Mouse (Mus musculus): ENCODE data around the gene Defb42.

The Defb42 gene

DNA sequence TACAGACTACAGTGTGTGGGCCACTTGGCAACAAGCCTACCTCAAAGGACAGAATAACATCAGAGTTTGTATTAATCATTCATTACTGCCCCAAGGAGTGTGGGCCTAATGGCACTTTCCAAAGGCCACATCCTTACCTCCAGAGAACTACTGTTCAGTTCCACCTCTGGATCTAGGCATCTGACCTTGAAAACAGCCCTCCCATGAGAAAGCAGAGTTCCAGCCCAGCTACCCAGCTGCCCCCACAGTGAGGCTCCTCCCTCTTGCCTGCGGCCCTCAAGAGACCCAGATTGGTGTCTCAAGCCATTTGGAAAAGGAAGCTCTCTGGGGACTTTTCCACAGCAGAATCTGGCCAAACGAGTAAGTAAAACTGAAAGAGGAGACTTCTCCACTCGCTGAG, at the start of gene Defb42:
Defb42 (plus strand) TSS at position 301 of the 400 bp plus-strand sequence.
- no peak for DNase-seq (ENCODE audit: low spot score)

DNA sequence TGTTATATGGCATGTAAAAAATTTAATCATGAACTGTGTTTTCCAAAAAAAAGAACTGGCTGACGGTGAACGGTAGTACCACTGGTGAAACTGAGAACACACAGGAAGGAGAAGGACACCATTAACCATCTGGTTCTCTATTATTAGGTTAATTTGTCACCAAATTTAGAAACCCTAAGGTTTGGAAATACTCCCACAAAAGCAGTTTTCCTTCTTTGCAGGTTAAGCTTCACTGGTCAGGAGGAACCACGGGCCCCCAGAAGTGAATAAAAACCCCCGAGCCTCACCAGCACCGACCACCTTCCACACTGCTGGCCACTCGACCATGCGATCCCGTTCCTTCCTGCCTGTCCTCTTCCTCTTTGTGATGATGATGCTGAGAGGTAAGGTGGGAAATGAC, 49.0 kb upstream of the Defb42 start, which contains the start of gene Defb47:
Defb47 (plus strand) TSS at position 301 of the 400 bp plus-strand sequence.
- no peak for DNase-seq (ENCODE audit: low spot score)

DNA sequence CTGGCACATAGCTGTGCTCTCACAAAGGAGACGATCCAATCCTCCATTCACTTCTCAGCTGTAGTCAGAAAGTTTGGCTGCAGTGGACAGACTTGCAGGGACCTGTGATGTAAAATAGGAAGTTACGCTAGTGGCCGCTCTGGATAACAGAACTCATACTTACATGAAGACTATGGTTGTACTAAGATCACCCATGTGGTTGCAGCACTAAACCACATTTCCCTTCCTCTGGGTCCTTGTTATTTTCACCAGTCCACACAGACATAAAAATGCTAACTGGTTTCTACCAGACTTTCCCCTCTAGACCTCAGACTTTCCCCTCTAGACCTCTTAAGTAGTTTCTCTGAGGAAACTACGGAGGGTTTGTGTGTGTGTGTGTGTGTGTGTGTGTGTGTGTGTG, 47.8 kb upstream of the Defb42 start:
- DNase-seq (ENCODE audit: low spot score), result no peak

DNA sequence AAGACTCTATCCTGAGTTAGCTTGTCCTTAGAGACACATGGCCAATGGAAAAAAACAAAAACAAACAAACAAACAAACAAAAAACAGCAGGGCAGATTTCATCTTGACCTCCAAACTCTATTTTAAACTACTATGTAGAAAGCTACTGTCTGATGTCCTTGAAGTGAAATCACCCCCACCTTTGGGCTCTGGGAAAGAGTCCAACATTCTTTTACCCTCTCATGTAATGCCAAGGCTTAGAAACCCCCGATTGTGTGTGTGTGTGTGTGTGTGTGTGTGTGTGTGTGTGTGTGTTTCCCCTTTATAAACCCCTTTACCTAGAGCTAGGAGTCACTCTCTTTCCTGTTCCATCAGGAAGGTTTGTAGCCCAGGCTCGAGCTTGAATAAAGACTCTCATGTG, 44.2 kb upstream of the Defb42 start:
- DNase-seq (ENCODE audit: low spot score), result no peak

DNA sequence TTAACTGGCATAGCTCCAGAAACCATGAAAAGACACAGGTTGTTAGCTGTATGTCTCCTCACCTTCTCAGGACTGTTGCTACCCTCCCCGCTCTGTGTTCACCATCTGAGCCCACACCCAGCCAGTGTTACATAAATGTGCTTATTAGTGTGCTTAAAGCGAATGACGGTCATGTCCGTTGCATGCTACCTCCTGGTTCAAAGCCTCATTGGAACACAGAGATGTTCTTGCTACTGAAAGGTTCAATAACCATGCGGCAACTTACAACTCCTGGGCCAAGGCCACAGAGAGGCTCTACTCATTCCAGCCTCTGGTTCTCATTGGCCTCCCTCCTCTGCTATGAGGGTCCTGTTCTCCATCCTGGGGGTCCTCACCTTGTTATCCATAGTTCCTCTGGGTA, 35.3 kb upstream of the Defb42 start, which contains the start of gene Defb43:
Defb43 (plus strand) TSS at position 301 of the 400 bp plus-strand sequence.
- DNase-seq (ENCODE audit: low spot score), result no peak

DNA sequence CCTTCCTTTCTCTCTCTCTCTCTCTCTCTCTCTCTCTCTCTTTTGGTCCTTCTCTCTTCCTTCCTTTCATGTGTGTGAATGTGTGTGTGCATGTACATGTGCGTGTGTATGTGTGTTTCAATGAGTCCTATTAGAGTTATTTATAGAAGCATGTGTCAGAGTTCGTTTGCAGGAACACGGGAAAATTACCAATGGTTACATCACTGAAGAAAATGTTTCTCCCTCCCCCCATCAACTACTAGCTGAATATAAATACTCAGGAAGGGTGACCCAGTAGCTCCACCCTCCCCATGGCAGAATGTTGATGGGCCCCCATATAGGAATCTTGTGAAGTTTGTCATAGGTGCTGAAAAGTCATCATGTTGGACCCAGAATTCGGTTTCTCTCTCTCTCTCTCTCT, 33.7 kb upstream of the Defb42 start:
- peak; percentile 36 for DNase-seq (ENCODE audit: low spot score)

DNA sequence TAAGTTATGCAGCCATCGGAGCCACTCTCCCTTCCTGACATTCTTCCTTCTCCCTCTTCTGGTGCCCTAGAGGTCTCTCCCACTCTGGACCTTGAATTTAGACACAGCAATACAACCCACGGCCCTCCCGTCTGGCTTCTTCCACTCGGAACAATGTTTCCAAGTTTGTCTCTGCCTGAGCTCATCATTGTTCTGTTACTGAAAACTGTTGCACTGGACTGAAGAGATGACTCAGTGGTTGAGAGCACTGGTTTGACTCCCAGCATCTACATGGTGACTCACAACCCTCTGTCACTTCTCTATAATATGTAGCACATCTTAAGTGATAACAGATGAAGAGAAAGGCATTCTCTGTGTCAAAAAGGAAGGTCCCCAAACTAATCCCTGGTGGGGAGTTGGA, 32.1 kb upstream of the Defb42 start:
- peak; percentile 24 for DNase-seq (ENCODE audit: low spot score)

DNA sequence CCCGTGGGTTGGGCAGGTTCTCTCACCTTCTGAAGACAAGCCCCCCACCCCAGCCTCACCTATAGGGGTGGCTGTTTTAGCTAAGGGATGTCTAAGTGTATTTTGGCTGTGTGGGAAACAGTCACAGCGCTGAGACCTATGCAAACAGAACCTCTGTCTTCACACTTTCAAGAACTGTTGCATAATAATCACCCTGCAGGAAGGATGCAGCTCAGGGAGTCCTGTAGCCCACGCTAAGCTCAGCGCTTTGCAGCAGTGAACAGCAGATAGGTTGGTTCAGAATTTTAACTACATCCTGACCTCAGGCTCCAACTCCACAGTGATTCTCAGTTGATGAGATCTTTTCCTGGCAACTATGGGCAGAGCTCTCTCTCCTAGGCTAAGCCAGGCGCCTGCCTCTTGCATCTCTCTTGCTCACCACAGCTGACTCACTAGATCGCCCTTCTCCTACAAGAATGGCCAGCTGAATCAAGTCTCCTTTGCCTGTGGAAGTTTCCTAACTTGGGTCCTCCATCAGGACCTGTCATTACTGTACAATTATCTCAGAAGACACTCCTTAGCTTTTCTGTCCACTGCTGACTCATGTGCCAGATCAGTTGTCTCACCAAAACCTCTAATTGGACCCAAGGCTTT, 26.2 kb upstream of the Defb42 start:
- DNase-seq (ENCODE audit: low spot score), result peak; percentile 66

DNA sequence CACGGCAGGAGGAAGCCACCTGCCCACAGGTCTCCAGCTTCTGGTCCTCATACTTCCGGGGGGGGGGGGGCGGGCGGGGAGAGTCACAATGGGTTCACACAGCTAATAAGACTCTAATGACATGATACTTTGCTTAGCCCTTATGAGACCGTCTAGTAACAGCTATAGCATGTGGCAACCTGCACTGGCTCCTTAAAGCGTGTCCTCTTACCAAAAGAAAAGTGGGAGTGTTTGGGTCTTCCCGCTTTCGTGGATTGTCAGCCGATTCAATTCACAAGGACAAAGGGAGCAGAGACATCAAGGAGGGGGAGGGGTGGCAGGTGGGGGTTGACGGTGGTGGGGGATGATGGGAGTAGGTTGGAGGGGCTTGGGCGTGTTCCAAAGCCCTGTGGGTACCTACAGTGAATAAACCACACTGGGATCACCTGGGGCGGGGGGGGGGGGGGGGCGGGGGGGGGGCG, 3.1 kb downstream of the Defb42 start, which contains the start of gene Defb30:
Defb30 (minus strand) TSS at position 51 of the 461 bp plus-strand sequence.
- DNase-seq (ENCODE audit: low spot score), result no peak

DNA sequence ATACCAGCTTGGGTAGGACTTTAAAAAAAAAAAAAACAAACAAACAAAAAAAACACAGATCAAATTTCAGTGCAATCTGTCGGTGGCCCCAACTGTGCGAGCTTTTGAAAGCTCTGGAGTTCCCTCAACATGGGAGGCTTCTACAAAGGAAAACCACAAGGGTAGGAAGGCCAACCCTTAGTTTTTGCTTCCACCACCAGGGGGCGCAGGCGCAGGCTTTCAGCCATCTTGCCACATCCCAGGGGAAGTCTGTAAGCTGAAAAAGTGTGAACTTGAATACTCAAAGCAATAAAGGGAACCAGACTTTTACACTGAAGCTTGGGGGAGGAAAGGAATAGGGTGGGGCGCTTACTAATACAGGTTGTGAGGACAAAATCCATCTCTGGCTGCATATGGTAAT, 4.0 kb downstream of the Defb42 start:
- peak; percentile 46 for DNase-seq (ENCODE audit: low spot score)

DNA sequence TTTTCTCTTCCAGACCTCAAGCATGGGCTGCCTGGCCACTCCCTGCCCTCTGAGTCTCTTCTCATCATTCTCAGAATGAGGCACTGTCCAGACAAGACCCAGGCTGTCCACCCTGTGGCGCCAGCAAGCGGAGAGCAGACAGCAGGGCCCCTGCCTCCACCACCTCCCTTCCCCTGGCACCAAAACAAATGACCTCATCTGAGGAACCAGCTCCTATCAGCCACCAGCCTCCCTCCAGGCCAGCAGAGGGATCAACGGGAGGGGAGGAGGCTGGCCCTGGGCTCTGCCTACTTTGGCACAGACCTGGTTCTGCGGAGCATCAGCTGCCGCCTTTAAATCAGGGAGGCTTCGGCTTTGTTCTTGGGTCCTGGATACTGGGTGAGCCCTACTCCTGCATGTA, 7.9 kb downstream of the Defb42 start:
- DNase-seq (ENCODE audit: low spot score), result peak; percentile 95

DNA sequence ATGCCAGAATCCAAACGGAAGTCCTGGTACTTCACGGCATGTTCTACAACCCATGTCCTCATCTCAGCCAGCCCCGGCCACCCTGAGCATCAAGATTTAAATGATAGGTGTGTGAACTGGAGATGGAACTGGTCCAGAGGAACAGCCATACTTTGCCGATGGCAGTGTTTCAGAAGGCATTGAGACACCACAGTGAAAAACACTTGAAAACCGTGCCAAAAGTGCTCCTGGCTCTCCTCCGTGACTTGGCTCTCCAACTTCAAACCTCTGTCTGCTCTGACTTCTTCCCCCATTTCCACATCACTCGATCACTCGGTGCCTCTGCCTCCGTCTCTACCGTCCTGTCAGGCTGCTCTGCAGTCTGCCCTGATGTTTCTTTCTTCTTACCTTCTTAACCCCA, 13.6 kb downstream of the Defb42 start:
- peak; percentile 39 for DNase-seq (ENCODE audit: low spot score)

DNA sequence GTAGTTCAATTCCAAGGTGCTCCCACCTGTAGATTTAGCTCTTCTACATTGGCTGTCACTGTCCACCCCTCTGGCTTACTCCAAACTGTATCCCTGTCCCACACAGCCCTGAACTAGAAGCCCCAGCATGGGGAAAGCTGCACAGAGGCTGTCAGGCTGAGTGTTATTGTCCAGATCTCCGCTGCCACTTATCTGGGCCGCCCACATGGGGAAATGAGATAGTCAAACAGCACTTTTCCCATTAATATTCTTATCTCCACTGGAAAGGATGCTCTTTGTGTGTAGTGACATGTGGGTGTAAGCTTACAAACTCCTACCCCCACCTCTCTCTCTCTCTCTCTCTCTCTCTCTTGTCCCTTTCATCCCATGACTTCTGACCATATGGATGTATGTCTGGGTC, 15.4 kb downstream of the Defb42 start:
- DNase-seq (ENCODE audit: low spot score), result peak; percentile 79

DNA sequence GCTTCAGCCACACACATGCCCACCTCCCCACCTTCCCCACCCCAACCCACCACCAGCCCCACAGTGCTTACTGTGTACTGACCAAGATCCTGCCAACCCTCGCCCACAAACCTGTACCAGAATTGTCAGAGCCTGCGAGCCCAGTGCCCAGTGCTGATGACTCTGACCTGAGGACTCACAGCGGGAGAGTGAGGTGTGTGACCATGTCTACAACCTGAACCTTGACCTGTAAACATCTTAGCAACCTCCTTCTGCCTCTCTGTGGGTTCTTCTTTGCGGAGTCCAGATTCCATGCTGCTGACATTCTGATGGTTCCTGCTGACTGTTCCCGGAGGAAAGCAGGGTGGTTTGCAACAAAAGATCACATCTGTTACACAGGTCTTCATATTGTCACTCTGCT, 18.6 kb downstream of the Defb42 start:
- DNase-seq (ENCODE audit: low spot score), result no peak

DNA sequence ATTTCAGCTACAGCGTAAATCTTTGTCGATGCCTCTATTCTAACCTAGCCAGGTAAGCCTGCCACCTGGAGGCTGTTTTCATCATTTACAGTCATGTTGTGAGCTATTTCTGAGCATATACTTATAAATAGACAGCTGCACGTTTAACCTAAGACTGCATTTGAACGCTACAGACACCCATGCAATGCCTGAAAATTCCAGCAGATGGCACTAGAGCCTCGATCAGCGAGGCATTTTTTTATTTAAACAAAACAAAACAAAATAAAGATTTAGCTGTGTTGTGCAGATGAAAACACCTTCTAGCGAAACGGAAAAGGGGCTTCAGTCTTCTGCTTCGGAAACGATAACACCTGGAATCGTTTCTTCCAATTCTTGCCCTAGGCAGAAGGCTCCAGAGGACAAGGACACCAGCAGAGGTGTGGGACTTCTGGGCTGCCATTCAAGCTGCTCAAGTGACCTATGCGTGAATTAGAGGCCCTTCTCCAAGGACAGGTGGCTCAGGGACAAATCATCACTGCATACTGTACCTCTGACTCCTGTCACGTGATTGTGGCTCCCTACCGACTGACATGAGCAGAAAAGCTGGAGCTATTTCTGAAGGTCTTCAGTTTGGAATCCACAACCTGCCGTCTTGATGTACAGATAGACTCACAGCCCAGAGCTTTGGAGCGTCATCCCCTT, 20.0 kb downstream of the Defb42 start:
- DNase-seq (ENCODE audit: low spot score), result peak; percentile 86

DNA sequence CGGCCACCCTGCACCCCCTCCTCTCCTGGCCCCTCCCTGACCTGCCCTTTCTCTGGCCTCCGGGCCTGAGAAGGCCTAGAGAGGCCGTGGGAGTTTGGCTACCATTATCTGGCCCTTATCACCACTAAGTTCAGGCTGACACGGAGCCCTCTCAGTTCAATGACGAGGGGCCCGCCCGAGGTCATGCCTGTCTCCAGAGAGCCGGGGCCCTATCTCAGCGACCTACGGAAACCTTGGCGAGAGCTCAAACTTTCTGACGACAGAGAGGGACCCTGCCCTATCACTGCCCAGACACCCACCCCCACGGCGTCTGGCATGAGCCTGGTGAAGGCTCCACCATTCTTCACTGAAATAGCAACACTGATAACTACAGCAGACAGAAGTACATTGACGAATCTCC, 20.9 kb downstream of the Defb42 start:
- DNase-seq (ENCODE audit: low spot score), result no peak
